Mouse (Mus musculus) midbrain, embryonic 12.5 days (tissue): Measurements from ENCODE around the gene Ddx1. TPM values are rescaled to one million over a fixed set of nuclear protein-coding genes. Genes with fewer than 3 reads are reported as not detected.

Source experiments
- ATAC-seq: fragments of 200-750 bp; cut with Nextera tagmentation; 2 replicates; pipeline ENCODE4 v1.8.0; 2017; ENCODE audit warnings: low read depth, moderate TSS enrichment, moderate library complexity; ENCODE audit not compliant: low FRiP score
- H3K27ac ChIP-seq: fragments of 300-500 bp; sonication (generic); replicated peaks from 2 replicates; pipeline ENCODE4 v1.5.1; 2016; ENCODE audit warnings: mild to moderate bottlenecking
- H3K27me3 ChIP-seq: fragments of 300-500 bp; sonication (generic); 2 replicates; pipeline ENCODE4 v1.6.1; 2016; ENCODE audit warnings: mild to moderate bottlenecking
- H3K36me3 ChIP-seq: fragments of 300-500 bp; sonication (generic); 2 replicates; pipeline ENCODE4 v1.6.1; 2016
- H3K4me1 ChIP-seq: fragments of 300-500 bp; sonication (generic); 2 replicates; pipeline ENCODE4 v1.6.1; 2016
- H3K4me2 ChIP-seq: fragments of 300-500 bp; sonication (generic); replicated peaks from 2 replicates; pipeline ENCODE4 v1.6.1; 2016; ENCODE audit warnings: mild to moderate bottlenecking, moderate library complexity
- H3K4me3 ChIP-seq: fragments of 300-500 bp; sonication (generic); 2 replicates; pipeline ENCODE4 v1.5.1; 2016; ENCODE audit warnings: mild to moderate bottlenecking
- H3K9ac ChIP-seq: fragments of 300-500 bp; sonication (generic); replicated peaks from 2 replicates; pipeline ENCODE4 v1.6.1; 2016; ENCODE audit warnings: mild to moderate bottlenecking, moderate library complexity
- H3K9me3 ChIP-seq: fragments of 300-500 bp; sonication (generic); 2 replicates; pipeline ENCODE4 v1.6.1; 2016; ENCODE audit warnings: mild to moderate bottlenecking
- WGBS: fragments of 180-500 bp; shearing (Covaris S2); methylation state at CpG from one replicate; pipeline ENCODE4 v1.1.7; 2016; 5-methylcytosine and 5-hydroxymethylcytosine counted together
- polyA plus RNA-seq: library from polyadenylated mRNA; unstranded; fragments of >200 nt; fragmentation: Nextera tagmentation; extraction: Ambion mirVana; gene quantifications from 2 replicates; pipeline ENCODE4 v1.2.1, GENCODE M21; 2016

Ddx1 gene
- polyA plus RNA-seq, 1 experiment from 2014 or later: 155 TPM

DNA sequence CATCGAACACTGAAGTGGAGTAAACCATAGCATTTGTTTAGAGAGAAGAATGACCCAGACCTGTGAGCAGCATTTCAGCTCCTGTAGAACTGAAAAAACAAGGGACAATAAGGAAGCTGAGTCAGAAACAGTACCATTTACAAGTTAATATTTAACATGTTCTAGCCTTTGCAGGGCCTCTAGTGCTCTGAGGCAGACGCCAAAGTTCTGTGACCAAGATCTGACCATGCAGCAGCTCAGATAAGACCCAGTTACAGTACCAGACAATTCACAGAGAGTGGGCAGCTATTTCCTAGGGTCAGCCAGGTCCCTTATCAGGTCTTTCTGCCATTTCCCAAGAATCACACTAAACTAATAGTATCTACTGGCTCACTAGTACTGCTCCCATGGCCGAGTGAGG is 31.4 kb downstream of the Ddx1 start:
- H3K27ac ChIP-seq: no peak overlapping the region
- peaks cover 37% of the 10 kb centered on the region for H3K36me3 ChIP-seq
- H3K4me1 ChIP-seq: peaks cover 6% of the 10 kb centered on the region; the same call in 1 of the 2 replicates
- no peak overlapping the region for H3K9ac ChIP-seq
- no peak overlapping the region for H3K4me3 ChIP-seq
- no peaks in the 10 kb centered on the region for H3K9me3 ChIP-seq
- no peaks in the 10 kb centered on the region for H3K27me3 ChIP-seq
- H3K4me2 ChIP-seq: no peak overlapping the region
- ATAC-seq: no peak
- 86% methylated on average over 3 of the region's 3 CpGs for WGBS

DNA sequence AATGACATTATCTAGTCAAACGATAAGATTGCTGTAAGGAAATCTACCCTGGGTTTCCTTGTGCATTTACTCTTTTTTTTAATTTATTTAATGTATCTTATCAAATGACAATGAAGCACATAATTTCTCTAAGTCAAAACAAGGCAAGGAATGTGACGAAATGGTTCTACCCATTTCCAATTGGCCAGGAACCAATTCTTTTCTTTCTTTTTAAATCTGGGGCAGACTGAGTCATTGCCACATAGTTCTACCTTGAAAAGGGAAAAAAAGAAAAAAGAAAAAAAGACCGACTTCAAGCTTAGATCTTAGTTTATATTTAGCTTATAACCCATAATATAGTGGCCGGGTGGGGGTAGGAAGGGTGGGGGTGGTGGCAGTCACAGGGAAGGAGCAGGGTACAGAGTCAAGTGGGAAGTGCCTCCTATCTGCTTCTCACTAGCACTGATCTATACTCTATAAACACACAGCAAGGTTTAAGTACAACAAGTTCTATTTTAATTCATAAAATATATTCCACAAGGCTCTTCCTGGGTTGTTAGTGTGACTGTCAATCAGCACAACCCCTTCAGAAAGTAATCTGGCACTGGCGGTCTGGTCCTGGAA is 32.4 kb downstream of the Ddx1 start:
- H3K27ac ChIP-seq: no peak overlapping the region
- peaks cover 6% of the 10 kb centered on the region; the same call in 1 of the 2 replicates for H3K4me1 ChIP-seq
- H3K9ac ChIP-seq: no peak overlapping the region
- 80% methylated on average over 5 of the region's 5 CpGs for whole genome bisulfite sequencing
- no peak overlapping the region for H3K4me2 ChIP-seq
- H3K4me3 ChIP-seq: no peak overlapping the region
- H3K36me3 ChIP-seq: peaks cover 37% of the 10 kb centered on the region
- no peak for ATAC-seq
- no peaks in the 10 kb centered on the region for H3K27me3 ChIP-seq
- H3K9me3 ChIP-seq: no peaks in the 10 kb centered on the region

GRCm38 (mm10) chr12:13214345-13215278 is 34.4 kb downstream of the Ddx1 start:
- H3K4me2 ChIP-seq: no peak overlapping the region
- peak; percentile 89 for ATAC-seq
- H3K9ac ChIP-seq: no peak overlapping the region
- no peak overlapping the region for H3K27ac ChIP-seq
- peaks cover 12% of the 10 kb centered on the region for H3K4me1 ChIP-seq
- 35% methylated on average over 11 of the region's 11 CpGs for WGBS
- no peaks in the 10 kb centered on the region for H3K27me3 ChIP-seq
- H3K36me3 ChIP-seq: peaks cover 26% of the 10 kb centered on the region
- H3K4me3 ChIP-seq: no peak overlapping the region
- H3K9me3 ChIP-seq: no peaks in the 10 kb centered on the region

GRCm38 (mm10) chr12:13211746-13212482 is 37.1 kb downstream of the Ddx1 start:
- ATAC-seq: no peak
- H3K27me3 ChIP-seq: no peaks in the 10 kb centered on the region
- H3K9ac ChIP-seq: no peak overlapping the region
- H3K27ac ChIP-seq: no peak overlapping the region
- no peak overlapping the region for H3K4me2 ChIP-seq
- peaks cover 34% of the 10 kb centered on the region for H3K4me1 ChIP-seq
- H3K9me3 ChIP-seq: no peaks in the 10 kb centered on the region
- 71% methylated on average over 11 of the region's 11 CpGs for WGBS
- 0 out of 2 replicates have a peak, but pooled peaks cover 2% of the 10 kb centered on the region for H3K36me3 ChIP-seq
- H3K4me3 ChIP-seq: no peak overlapping the region

DNA sequence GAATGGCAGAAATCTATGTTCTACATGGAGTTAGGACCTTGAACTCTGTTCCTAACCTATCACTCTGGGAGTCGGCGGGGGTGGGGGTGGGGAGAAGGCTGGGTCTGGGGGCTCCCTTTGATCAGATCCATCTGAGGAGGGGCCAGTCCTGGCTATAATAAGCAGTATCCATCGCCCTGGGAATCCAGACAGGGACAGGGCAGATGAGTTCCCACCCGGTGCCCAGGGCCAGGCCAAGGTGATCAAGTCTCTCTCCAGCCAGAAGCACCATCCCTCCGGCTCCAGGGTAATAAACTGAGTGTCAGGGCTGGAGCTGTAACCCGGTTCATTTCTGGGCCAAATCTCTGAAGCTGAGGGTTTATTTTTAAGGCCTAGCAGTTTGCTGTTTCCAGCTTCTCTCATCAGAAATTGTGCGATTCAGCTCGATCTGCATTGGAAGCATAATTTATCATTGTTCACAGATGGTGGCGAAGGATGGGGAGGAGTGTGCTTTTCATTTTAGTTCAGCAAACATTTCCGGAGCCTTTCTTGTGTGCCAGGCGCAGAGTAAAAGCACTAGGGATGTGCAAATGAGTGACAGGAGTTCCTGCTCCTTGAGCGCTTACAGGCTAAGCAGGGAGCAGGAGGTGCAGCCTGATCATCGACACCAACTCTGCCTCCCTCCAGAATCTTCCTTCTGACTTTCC is 39.2 kb downstream of the Ddx1 start:
- WGBS: 51% methylated on average over 13 of the region's 13 CpGs
- Histone ChIP-seq H3K4me2 (no peak overlapping the region), H3K27me3 (no peaks in the 10 kb centered on the region), H3K36me3 (no peaks in the 10 kb centered on the region), H3K4me1 (peaks cover 34% of the 10 kb centered on the region), H3K27ac (no peak overlapping the region; the same call in 1 of the 2 replicates), H3K9ac (no peak overlapping the region), H3K4me3 (no peak overlapping the region), H3K9me3 (no peaks in the 10 kb centered on the region)
- no peak for ATAC-seq

DNA sequence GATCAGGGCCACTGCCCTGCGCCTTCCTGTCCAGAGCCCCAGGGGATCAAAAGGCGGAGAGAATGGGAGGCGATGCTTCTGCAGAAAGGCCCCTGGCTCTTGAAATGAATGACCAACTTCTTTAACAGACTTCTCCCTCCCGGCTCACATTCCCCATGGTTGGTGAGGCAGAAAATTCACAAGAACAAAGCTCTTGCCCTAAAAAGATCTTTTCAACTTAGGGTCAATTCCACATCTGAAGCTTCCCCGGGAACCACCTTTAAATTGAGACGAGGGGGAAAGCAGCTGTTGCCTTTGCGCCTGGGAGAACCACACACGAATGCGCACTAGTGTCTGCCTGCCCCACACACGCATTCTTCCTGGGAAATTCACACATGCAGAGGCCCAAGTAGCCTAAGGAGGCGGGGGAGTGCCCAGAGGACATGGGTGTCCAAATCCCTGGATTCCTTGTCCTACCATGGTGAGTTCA is 40.0 kb downstream of the Ddx1 start:
- Histone ChIP-seq H3K4me1 (peaks cover 28% of the 10 kb centered on the region), H3K9me3 (no peaks in the 10 kb centered on the region), H3K36me3 (no peaks in the 10 kb centered on the region), H3K4me3 (no peak overlapping the region), H3K9ac (no peak overlapping the region), H3K27me3 (no peaks in the 10 kb centered on the region), H3K27ac (no peak overlapping the region; the same call in 1 of the 2 replicates), H3K4me2 (no peak overlapping the region)
- peak; percentile 28; the same call in 1 of the 2 replicates for ATAC-seq
- 10% methylated on average over 11 of the region's 11 CpGs for WGBS

DNA sequence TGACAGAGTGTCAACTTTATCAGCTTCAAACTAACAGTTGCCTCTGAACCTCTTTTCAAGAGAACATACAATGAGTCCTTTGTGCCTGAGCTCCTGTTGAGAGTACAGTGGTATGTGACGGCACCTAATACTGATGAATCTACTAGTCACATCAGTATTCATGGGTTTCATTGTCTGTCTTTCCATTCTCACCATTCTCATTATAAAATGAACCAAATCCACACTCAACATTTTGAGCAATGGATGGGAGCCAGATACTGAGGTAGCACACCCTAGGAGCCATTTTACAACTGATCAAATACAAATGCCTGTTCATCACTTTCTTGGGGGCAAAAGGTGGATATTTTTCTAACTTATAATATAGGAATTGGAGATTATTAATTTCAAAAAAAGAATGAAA is 40.5 kb downstream of the Ddx1 start:
- no peak overlapping the region for H3K27ac ChIP-seq

DNA sequence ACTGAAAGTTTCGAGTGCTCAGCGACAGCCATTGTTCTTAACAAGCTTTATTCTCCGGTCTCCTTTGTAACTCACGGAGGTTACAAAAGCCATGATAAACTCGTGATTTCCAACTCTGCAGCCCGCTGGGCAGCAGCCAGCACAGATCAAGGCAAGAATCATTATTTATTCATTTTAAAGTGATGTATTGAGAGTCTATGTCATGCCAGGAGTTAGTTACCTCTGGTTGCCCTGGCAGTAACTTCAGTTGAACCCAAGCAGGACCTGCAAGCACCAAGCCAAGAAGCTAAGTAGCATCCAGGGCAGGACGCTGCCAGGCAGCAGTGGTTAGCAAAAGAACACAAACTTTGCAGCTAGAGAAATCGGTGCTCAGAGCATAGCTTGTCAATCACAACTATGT is 41.9 kb downstream of the Ddx1 start:
- Histone ChIP-seq H3K4me1 (peaks cover 28% of the 10 kb centered on the region), H3K9me3 (no peaks in the 10 kb centered on the region), H3K36me3 (no peaks in the 10 kb centered on the region), H3K9ac (no peak overlapping the region), H3K27ac (no peak overlapping the region), H3K4me2 (no peak overlapping the region), H3K27me3 (no peaks in the 10 kb centered on the region), H3K4me3 (no peak overlapping the region)
- ATAC-seq: no peak
- WGBS: 24% methylated on average over 8 of the region's 8 CpGs

More for the DNA sequence above, 40.5 kb downstream of the Ddx1 start:
- Histone ChIP-seq H3K4me2 (no peak overlapping the region), H3K4me3 (no peak overlapping the region), H3K9ac (no peak overlapping the region), H3K9me3 (no peaks in the 10 kb centered on the region), H3K4me1 (peaks cover 28% of the 10 kb centered on the region), H3K36me3 (no peaks in the 10 kb centered on the region), H3K27me3 (no peaks in the 10 kb centered on the region)
- WGBS: 21% methylated on average over 1 of the region's 1 CpGs
- no peak for ATAC-seq

DNA sequence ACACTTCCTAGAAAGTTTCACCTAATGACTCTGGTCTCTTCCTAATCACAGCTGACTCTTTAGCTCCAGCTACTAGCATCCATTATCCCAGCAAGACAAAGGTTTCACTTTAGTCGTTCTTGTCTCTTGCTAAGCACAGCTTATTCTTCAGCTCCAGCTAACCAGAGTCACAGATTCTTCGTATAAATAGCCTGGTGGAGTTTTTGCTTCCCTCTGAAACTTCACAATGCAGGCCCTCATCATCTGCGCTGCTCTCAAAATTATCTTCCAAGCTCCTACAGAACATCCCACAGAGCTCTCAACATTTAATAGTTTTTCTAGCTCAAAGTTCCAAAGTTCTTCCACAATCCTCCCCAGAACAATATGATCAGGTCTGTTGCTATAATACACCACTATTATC is 43.3 kb downstream of the Ddx1 start:
- H3K4me3 ChIP-seq: no peak overlapping the region
- 77% methylated on average over 3 of the region's 3 CpGs for WGBS
- H3K9ac ChIP-seq: no peak overlapping the region
- no peaks in the 10 kb centered on the region for H3K36me3 ChIP-seq
- H3K4me2 ChIP-seq: no peak overlapping the region
- no peak overlapping the region for H3K27ac ChIP-seq
- H3K27me3 ChIP-seq: no peaks in the 10 kb centered on the region
- no peaks in the 10 kb centered on the region for H3K9me3 ChIP-seq
- H3K4me1 ChIP-seq: peaks cover 28% of the 10 kb centered on the region
- no peak for ATAC-seq

DNA sequence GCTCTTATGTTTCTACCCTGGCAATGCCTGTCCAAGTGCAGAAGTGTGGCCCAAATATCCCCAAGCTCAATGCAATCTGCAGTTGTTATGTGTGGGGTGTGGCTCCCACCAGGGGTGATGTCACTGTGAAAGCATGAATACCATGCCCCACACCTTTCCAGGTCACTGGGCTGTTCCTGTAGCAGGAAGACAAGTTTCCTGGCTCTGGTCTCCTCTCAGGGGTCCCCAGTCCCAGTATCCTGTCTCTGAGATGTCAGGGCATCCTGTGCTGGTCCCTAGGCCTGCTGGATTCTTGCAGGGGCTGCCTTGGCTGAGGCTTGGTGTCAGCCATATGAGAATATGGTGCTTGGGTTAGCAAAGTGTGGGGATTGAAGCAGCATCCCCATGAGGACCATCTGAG is 46.7 kb downstream of the Ddx1 start:
- no peaks in the 10 kb centered on the region for H3K36me3 ChIP-seq
- H3K27me3 ChIP-seq: no peaks in the 10 kb centered on the region
- H3K4me1 ChIP-seq: 0 out of 2 replicates have a peak, but pooled peaks cover 4% of the 10 kb centered on the region
- no peak overlapping the region for H3K27ac ChIP-seq
- no peak overlapping the region for H3K9ac ChIP-seq
- H3K9me3 ChIP-seq: no peaks in the 10 kb centered on the region
- no peak overlapping the region for H3K4me2 ChIP-seq
- H3K4me3 ChIP-seq: no peak overlapping the region
- no peak for ATAC-seq

DNA sequence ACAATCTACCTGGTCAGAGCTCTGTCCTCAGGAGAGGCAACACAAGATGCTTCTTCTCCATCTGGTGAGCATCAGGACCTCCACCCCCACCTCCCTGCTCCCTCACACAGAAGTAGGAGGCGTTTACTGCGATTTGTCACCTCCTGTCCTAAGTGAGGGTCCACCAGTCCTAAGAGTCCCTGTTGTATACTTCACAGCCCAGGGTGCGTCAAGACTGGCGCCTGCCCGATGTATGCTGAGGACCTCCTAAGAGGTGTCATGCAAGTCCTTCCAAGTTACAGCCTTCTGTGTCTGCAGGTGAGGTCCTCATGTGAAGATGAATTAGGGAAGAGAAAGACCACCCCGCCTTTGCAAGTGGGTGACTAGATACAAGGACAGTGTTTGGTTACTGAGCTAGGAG is 48.4 kb downstream of the Ddx1 start:
- no peak overlapping the region for H3K4me2 ChIP-seq
- no peak overlapping the region for H3K27ac ChIP-seq
- no peak for ATAC-seq
- no peaks in the 10 kb centered on the region for H3K9me3 ChIP-seq
- H3K27me3 ChIP-seq: no peaks in the 10 kb centered on the region
- H3K9ac ChIP-seq: no peak overlapping the region
- H3K4me3 ChIP-seq: no peak overlapping the region
- 92% methylated on average over 6 of the region's 6 CpGs for WGBS
- no peaks in the 10 kb centered on the region for H3K4me1 ChIP-seq
- no peaks in the 10 kb centered on the region for H3K36me3 ChIP-seq
